Mouse (Mus musculus): ENCODE results near the gene Foxn3.

DNA sequence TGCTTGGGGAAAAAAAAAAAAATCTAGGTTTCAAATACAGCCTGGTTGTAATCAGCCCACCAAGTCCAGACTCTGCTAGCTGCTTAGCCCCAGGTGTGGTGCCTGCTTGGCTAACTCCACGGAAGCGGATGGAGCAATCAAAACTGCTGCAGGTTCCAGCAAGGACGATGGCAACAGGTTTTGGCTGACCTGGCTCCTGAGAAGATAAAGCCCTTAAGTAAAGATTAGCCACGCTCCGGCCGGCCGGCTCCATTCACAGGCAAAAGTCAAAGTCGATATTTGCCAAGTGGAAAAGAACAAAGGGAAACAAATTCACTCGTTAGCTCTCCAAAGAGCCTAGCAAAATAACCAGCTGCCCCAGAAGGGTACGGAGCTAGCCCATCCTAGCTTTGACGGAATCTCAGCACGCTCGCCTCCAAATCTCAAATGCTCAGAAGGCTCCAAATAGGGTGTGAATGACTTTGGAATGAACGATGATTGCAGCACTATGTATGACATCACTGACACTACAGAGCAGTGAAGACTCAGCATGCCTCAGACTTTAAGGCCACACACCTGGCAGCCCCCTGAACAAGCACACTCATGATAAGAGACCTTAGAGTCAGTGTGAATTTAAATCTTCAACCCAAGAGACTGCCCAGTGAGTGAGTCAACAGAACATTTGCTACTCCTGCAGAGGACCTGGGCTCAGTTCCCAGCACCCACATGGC is 137.0 kb downstream of the Foxn3 start:
- TF ChIP-seq CTCF (conservative IDR thresholded peaks at IDR 0.05 in 1 of 2, IDR thresholded peaks at IDR 0.05 in 1 of 2; ENCODE audit: low read depth in 2 of 2, low read length in 2 of 2) = no peak
- no peak for TF ChIP-seq MXI1 (IDR thresholded peaks at IDR 0.05; ENCODE audit: low read depth, low read length)
- TF ChIP-seq E2F4 (IDR thresholded peaks at IDR 0.05; ENCODE audit: insufficient replicate concordance, low read depth, low read length) = no peak
- TF ChIP-seq POLR2A (IDR thresholded peaks at IDR 0.05; ENCODE audit: low read depth, low read length) = no peak
- no peak for TF ChIP-seq USF1 (IDR thresholded peaks at IDR 0.05; ENCODE audit: low read depth, low read length)
- no peak for TF ChIP-seq SIN3A (IDR thresholded peaks at IDR 0.05; ENCODE audit: low read length)
- no peak for TF ChIP-seq MAX (IDR thresholded peaks at IDR 0.05; ENCODE audit: low read length)
- TF ChIP-seq ZMIZ1 (IDR thresholded peaks at IDR 0.05; ENCODE audit: low read depth, low read length) = no peak
- TF ChIP-seq GABPA (IDR thresholded peaks at IDR 0.05; ENCODE audit: insufficient replicate concordance, low read depth, low read length) = no peak
- TF ChIP-seq TCF12 (IDR thresholded peaks at IDR 0.05; ENCODE audit: low read depth, low read length) = no peak
- TF ChIP-seq ZNF384 (IDR thresholded peaks at IDR 0.05; ENCODE audit: low read depth, low read length) = no peak
- no peak for TF ChIP-seq RCOR1 (conservative IDR thresholded peaks at IDR 0.05; ENCODE audit: low read depth, low read length)
- no peak for TF ChIP-seq KAT2A (IDR thresholded peaks at IDR 0.05; ENCODE audit: insufficient replicate concordance, low read length)
- TF ChIP-seq EP300 (IDR thresholded peaks at IDR 0.05; ENCODE audit: low read length) = no peak

Data from CH12.LX (cell line).